Mouse (Mus musculus): ENCODE data around the gene Batf3. TPM values are rescaled to one million over a fixed set of nuclear protein-coding genes. Genes with fewer than 3 reads are reported as not detected.
"Not testable (repeated sequence)": the region's sequence is repeated elsewhere in the genome, so short reads cannot be mapped to it uniquely, and the experiment has no call there.

Batf3 gene
- polyA plus RNA-seq, 1 experiment from 2014 or later, result 9.0 TPM

- peak; percentile 89 for ATAC-seq
- WGBS, result 36% methylated on average over 4 of the region's 4 CpGs
- Histone ChIP-seq H3K4me2 (ENCODE audit: low read depth, low read length) (no peak overlapping the region; the same call in 1 of the 2 replicates), H3K9ac (ENCODE audit: low read depth, low read length) (no peak overlapping the region), H3K27ac (ENCODE audit: low read length) (peak overlapping the region; percentile 17), H3K9me3 (ENCODE audit: control insufficient read depth, low read length) (no peaks in the 10 kb centered on the region), H3K4me3 (ENCODE audit: low read length) (no peak overlapping the region), H3K27me3 (replicated peaks; ENCODE audit: control insufficient read depth, insufficient read depth, low read length) (no peaks in the 10 kb centered on the region), H3K36me3 (ENCODE audit: control insufficient read depth, insufficient read depth, low read length) (no peaks in the 10 kb centered on the region), H3K4me1 (ENCODE audit: control insufficient read depth, insufficient read depth, low read length) (peaks cover 9% of the 10 kb centered on the region)
Observed at GRCm38 (mm10) chr1:191135406-191135805, 37.8 kb downstream of the Batf3 start.

GRCm38 (mm10) chr1:191138436-191138835 is 40.8 kb downstream of the Batf3 start:
- H3K9ac ChIP-seq (ENCODE audit: low read depth, low read length), result no peak overlapping the region
- no peaks in the 10 kb centered on the region for H3K9me3 ChIP-seq (ENCODE audit: control insufficient read depth, low read length)
- H3K4me3 ChIP-seq (ENCODE audit: low read length), result no peak overlapping the region
- WGBS, result 90% methylated on average over 4 of the region's 4 CpGs
- no peak overlapping the region for H3K27ac ChIP-seq (ENCODE audit: low read length)
- H3K4me2 ChIP-seq (ENCODE audit: low read depth, low read length), result no peak overlapping the region
- ATAC-seq, result no peak
- H3K36me3 ChIP-seq (ENCODE audit: control insufficient read depth, insufficient read depth, low read length), result no peaks in the 10 kb centered on the region
- H3K4me1 ChIP-seq (ENCODE audit: control insufficient read depth, insufficient read depth, low read length), result peaks cover 7% of the 10 kb centered on the region
- H3K27me3 ChIP-seq (replicated peaks; ENCODE audit: control insufficient read depth, insufficient read depth, low read length), result no peaks in the 10 kb centered on the region

- 63% methylated on average over 7 of the region's 7 CpGs for WGBS
- peaks cover 7% of the 10 kb centered on the region; the same call in 1 of the 2 replicates for H3K4me1 ChIP-seq (ENCODE audit: control insufficient read depth, insufficient read depth, low read length)
- no peaks in the 10 kb centered on the region for H3K9me3 ChIP-seq (ENCODE audit: control insufficient read depth, low read length)
- H3K27ac ChIP-seq (ENCODE audit: low read length), result no peak overlapping the region
- no peak overlapping the region for H3K4me3 ChIP-seq (ENCODE audit: low read length)
- H3K4me2 ChIP-seq (ENCODE audit: low read depth, low read length), result no peak overlapping the region
- H3K36me3 ChIP-seq (ENCODE audit: control insufficient read depth, insufficient read depth, low read length), result no peaks in the 10 kb centered on the region
- H3K27me3 ChIP-seq (replicated peaks; ENCODE audit: control insufficient read depth, insufficient read depth, low read length), result no peaks in the 10 kb centered on the region
- no peak overlapping the region for H3K9ac ChIP-seq (ENCODE audit: low read depth, low read length)
- ATAC-seq, result no peak
Observed at GRCm38 (mm10) chr1:191138874-191139495, 41.3 kb downstream of the Batf3 start.

DNA sequence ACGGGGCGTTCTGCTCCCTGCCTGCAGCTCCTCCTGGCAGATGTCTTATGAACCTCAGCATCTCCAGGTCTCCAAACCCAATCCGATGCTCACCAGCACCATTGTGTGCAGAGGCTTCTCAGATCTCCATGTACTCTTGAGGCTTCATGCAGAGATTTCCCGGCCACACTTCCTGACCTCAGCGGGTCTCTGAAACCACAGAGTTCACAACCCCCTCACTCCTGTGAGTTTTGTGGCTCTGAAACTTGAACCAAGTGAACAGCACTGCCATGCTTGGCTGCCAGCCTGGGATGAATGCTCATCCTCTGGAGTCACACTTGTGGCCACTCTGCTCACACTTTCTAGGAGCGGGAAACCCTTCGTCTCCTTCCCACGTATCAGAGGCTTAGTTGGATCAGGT is 43.3 kb downstream of the Batf3 start:
- H3K27ac ChIP-seq (ENCODE audit: low read length), result no peak overlapping the region
- 85% methylated on average over 8 of the region's 8 CpGs for WGBS
- H3K9me3 ChIP-seq (ENCODE audit: control insufficient read depth, low read length), result no peaks in the 10 kb centered on the region
- H3K4me1 ChIP-seq (ENCODE audit: control insufficient read depth, insufficient read depth, low read length), result no peaks in the 10 kb centered on the region
- no peaks in the 10 kb centered on the region for H3K27me3 ChIP-seq (replicated peaks; ENCODE audit: control insufficient read depth, insufficient read depth, low read length)
- no peaks in the 10 kb centered on the region for H3K36me3 ChIP-seq (ENCODE audit: control insufficient read depth, insufficient read depth, low read length)
- no peak overlapping the region for H3K4me3 ChIP-seq (ENCODE audit: low read length)
- no peak overlapping the region for H3K4me2 ChIP-seq (ENCODE audit: low read depth, low read length)
- no peak overlapping the region for H3K9ac ChIP-seq (ENCODE audit: low read depth, low read length)
- ATAC-seq, result no peak

DNA sequence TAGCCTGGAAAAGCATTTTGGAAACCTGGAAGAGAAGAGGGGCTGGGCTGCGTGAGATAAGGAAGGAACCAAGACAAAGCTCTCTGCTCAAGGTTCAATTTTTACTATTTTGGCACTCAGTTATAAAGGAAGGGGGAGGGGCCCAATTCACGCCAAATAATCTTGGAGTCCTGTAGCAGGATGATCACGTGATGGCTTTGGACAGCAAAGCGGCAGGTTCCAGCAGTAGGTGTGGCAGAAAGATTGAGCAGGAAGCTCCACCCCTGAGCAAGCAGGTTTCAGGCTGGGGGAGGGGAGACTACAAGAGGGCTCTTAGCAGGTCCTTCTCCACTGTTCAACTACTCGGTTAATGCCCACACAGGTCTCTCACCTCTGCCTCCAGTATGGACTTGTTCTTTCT is 51.8 kb downstream of the Batf3 start:
- not testable (repeated sequence) for H3K4me3 ChIP-seq (ENCODE audit: low read length); H3K9me3 ChIP-seq (ENCODE audit: control insufficient read depth, low read length); H3K4me1 ChIP-seq (ENCODE audit: control insufficient read depth, insufficient read depth, low read length); H3K27me3 ChIP-seq (replicated peaks; ENCODE audit: control insufficient read depth, insufficient read depth, low read length); H3K4me2 ChIP-seq (ENCODE audit: low read depth, low read length); ATAC-seq; H3K36me3 ChIP-seq (ENCODE audit: control insufficient read depth, insufficient read depth, low read length); H3K9ac ChIP-seq (ENCODE audit: low read depth, low read length); H3K27ac ChIP-seq (ENCODE audit: low read length)
- WGBS, result 81% methylated on average over 5 of the region's 5 CpGs

- ATAC-seq, result no peak
- Histone ChIP-seq H3K27ac (ENCODE audit: low read length) (no peak overlapping the region), H3K4me2 (ENCODE audit: low read depth, low read length) (no peak overlapping the region), H3K4me1 (ENCODE audit: control insufficient read depth, insufficient read depth, low read length) (0 out of 2 replicates have a peak, but pooled peaks cover 6% of the 10 kb centered on the region), H3K36me3 (ENCODE audit: control insufficient read depth, insufficient read depth, low read length) (no peaks in the 10 kb centered on the region), H3K4me3 (ENCODE audit: low read length) (no peak overlapping the region), H3K9me3 (ENCODE audit: control insufficient read depth, low read length) (0 out of 2 replicates have a peak, but pooled peaks cover under 1% of the 10 kb centered on the region), H3K27me3 (replicated peaks; ENCODE audit: control insufficient read depth, insufficient read depth, low read length) (no peaks in the 10 kb centered on the region), H3K9ac (ENCODE audit: low read depth, low read length) (no peak overlapping the region)
- WGBS, result 73% methylated on average over 8 of the region's 8 CpGs
Observed at GRCm38 (mm10) chr1:191150924-191151605, 53.4 kb downstream of the Batf3 start.

DNA sequence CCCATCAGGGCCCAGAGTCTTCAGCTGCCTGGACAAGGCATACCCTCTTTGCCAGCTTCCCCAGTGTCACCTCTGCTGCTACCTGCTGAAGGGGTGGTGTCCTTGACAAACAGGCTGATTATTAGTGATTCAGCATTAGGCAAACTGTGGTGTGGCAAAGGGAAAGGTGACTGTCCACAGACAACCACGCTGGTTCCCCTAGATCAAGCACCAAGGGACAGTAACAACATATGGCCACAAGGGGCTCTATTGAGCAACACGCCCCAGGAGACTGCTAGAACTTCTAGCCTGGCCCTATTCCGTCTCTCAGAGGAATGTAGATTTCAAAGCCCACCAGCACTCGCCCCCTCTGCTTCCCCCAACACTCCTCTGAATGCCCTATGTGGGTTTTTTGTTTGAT is 55.4 kb downstream of the Batf3 start:
- peak; percentile 44; the same call in 1 of the 2 replicates for ATAC-seq
- no peak overlapping the region for H3K4me3 ChIP-seq (ENCODE audit: low read length)
- no peak overlapping the region for H3K4me2 ChIP-seq (ENCODE audit: low read depth, low read length)
- H3K9ac ChIP-seq (ENCODE audit: low read depth, low read length), result no peak overlapping the region
- no peaks in the 10 kb centered on the region for H3K27me3 ChIP-seq (replicated peaks; ENCODE audit: control insufficient read depth, insufficient read depth, low read length)
- H3K27ac ChIP-seq (ENCODE audit: low read length), result no peak overlapping the region
- 22% methylated on average over 4 of the region's 4 CpGs for WGBS
- 0 out of 2 replicates have a peak, but pooled peaks cover 6% of the 10 kb centered on the region for H3K4me1 ChIP-seq (ENCODE audit: control insufficient read depth, insufficient read depth, low read length)
- H3K36me3 ChIP-seq (ENCODE audit: control insufficient read depth, insufficient read depth, low read length), result no peaks in the 10 kb centered on the region
- H3K9me3 ChIP-seq (ENCODE audit: control insufficient read depth, low read length), result peaks cover 9% of the 10 kb centered on the region

- Histone ChIP-seq H3K4me1 (ENCODE audit: control insufficient read depth, insufficient read depth, low read length) (0 out of 2 replicates have a peak, but pooled peaks cover 6% of the 10 kb centered on the region), H3K9me3 (ENCODE audit: control insufficient read depth, low read length) (peaks cover 9% of the 10 kb centered on the region), H3K4me2 (ENCODE audit: low read depth, low read length) (no peak overlapping the region), H3K9ac (ENCODE audit: low read depth, low read length) (no peak overlapping the region), H3K27ac (ENCODE audit: low read length) (no peak overlapping the region), H3K27me3 (replicated peaks; ENCODE audit: control insufficient read depth, insufficient read depth, low read length) (no peaks in the 10 kb centered on the region), H3K36me3 (ENCODE audit: control insufficient read depth, insufficient read depth, low read length) (no peaks in the 10 kb centered on the region), H3K4me3 (ENCODE audit: low read length) (no peak overlapping the region)
- 39% methylated on average over 3 of the region's 3 CpGs for WGBS
- peak; percentile 50; the same call in 1 of the 2 replicates for ATAC-seq
Observed at GRCm38 (mm10) chr1:191154314-191154713, 56.7 kb downstream of the Batf3 start.

Measured in intestine, embryonic 16.5 days (tissue).